8 mouse cellular contexts compared by ENCODE assay signal in the genomic region with DNA sequence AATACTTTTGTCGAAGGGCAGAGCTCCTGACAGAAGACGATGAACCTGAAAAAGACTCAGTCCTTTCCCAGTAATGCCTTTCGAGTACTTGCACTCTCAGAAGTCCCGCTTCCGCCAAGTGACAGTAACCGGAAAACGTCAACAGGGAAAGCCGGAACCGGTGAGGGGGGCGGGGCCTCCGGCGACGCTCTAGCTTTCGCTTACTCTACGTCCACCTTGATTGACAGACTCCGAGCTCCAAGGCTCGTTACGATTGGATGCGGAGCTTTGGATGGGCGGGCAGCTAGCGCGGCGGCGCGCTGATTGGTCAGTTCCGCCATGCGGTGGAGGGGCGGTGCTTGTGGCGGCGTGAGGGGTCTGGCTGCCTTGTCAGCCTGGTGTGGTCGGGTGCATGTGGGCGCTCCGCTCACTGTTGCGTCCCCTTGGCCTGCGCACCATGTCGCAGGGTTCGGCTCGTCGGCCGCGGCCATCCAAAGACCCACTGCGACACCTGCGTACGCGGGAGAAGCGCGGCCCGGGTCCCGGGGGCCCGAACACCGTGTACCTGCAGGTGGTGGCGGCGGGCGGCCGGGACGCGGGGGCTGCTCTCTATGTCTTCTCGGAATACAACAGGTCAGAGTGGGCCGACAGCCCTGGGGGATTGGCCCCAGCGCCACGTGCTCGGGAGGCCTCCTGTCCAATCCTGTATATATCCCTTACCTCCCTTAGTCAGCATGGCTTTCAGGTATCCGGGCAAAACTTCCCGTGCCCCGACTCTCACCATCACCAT. TPM values are rescaled to one million over a fixed set of nuclear protein-coding genes. Genes with fewer than 3 reads are reported as not detected.
DNase-seq lines count a peak whose midpoint lies in the region; ATAC-seq and TF ChIP-seq lines count a peak whose summit lies in the region.

A gene (plus strand): TSS at position 319 of the 769 bp plus-strand sequence.

- H3K36me3 ChIP-seq in C2C12 (ENCODE audit: control insufficient read depth, insufficient read depth): peaks cover 24% of the 10 kb centered on the region
- peaks cover 33% of the 10 kb centered on the region for H3K36me3 ChIP-seq in erythroblast, embryonic 14.5 days (ENCODE audit: control insufficient read depth)
- peaks cover 5% of the 10 kb centered on the region; the same call in 1 of the 2 replicates for H3K36me3 ChIP-seq in heart, embryonic 11.5 days (ENCODE audit: control insufficient read depth, insufficient read depth, low read length)
- peaks cover 6% of the 10 kb centered on the region; the same call in 1 of the 2 replicates for H3K36me3 ChIP-seq in kidney, embryonic 16.5 days (ENCODE audit: insufficient read depth, low read length)
- H3K36me3 ChIP-seq in liver, adult 2 months (ENCODE audit: control insufficient read depth, insufficient read depth, low read length): peaks cover 9% of the 10 kb centered on the region; the same call in 1 of the 2 replicates
- peaks cover 14% of the 10 kb centered on the region for H3K36me3 ChIP-seq in myocyte (ENCODE audit: control insufficient read depth, insufficient read depth)
- H3K36me3 ChIP-seq in splenic B cell, adult 2 months (ENCODE audit: control insufficient read depth, insufficient read depth, low read length, poor library complexity, severe bottlenecking): peaks cover 3% of the 10 kb centered on the region

- no peak for TF ChIP-seq CTCF in C2C12 (IDR thresholded peaks at IDR 0.05; ENCODE audit: control insufficient read depth, insufficient read depth, insufficient read length)
- TF ChIP-seq CTCF in brain, embryonic 14.5 days (IDR thresholded peaks at IDR 0.05; ENCODE audit: borderline replicate concordance, extremely low read depth, insufficient read depth, insufficient read length): no peak
- no peak for TF ChIP-seq CTCF in liver, adult 2 months (IDR thresholded peaks at IDR 0.05; ENCODE audit: low read depth, low read length)

- no peak within 1 kb of the TSS for H3K27ac ChIP-seq in heart, embryonic 11.5 days (ENCODE audit: low read depth, low read length)
- H3K27ac ChIP-seq in kidney, embryonic 16.5 days (ENCODE audit: low read length): no peak within 1 kb of the TSS
- H3K27ac ChIP-seq in liver, adult 2 months (replicated peaks; ENCODE audit: insufficient read depth, low read depth, low read length): no peak within 1 kb of the TSS

- peaks cover 17% of the 10 kb centered on the region for H3K79me2 ChIP-seq in C2C12 (ENCODE audit: control insufficient read depth, insufficient read depth)
- no peaks in the 10 kb centered on the region for H3K79me2 ChIP-seq in liver, adult 2 months (ENCODE audit: control insufficient read depth, insufficient read depth, low read length)
- no peaks in the 10 kb centered on the region for H3K79me2 ChIP-seq in myocyte (ENCODE audit: control insufficient read depth, insufficient read depth)

- peak; percentile 100 for ATAC-seq in heart, embryonic 11.5 days (replicated peaks; ENCODE audit: insufficient number of reproducible peaks, low FRiP score, low TSS enrichment)
- ATAC-seq in kidney, embryonic 16.5 days (ENCODE audit: low FRiP score, low TSS enrichment): peak; percentile 100

- H3K9ac ChIP-seq in heart, embryonic 11.5 days (ENCODE audit: low read depth, low read length): peak within 1 kb of the TSS; percentile 86
- H3K9ac ChIP-seq in kidney, embryonic 16.5 days (replicated peaks; ENCODE audit: low read length): peak within 1 kb of the TSS; percentile 77
- H3K9ac ChIP-seq in liver, adult 2 months (ENCODE audit: low read depth, low read length): peak within 1 kb of the TSS; percentile 87

- under 1% methylated on average over 62 of the region's 65 CpGs for WGBS in heart, embryonic 11.5 days (ENCODE audit: insufficient replicate concordance)
- under 1% methylated on average over 64 of the region's 65 CpGs for WGBS in kidney, embryonic 16.5 days
- under 1% methylated on average over 65 of the region's 65 CpGs for whole genome bisulfite sequencing in liver, adult 2 months

- no peaks in the 10 kb centered on the region for H3K27me3 ChIP-seq in C2C12 (ENCODE audit: control insufficient read depth, insufficient read depth, insufficient read length)
- H3K27me3 ChIP-seq in erythroblast, embryonic 14.5 days (ENCODE audit: control insufficient read depth): peaks cover 22% of the 10 kb centered on the region
- no peaks in the 10 kb centered on the region for H3K27me3 ChIP-seq in heart, embryonic 11.5 days (ENCODE audit: control insufficient read depth, insufficient read depth, low read length)
- no peaks in the 10 kb centered on the region for H3K27me3 ChIP-seq in kidney, embryonic 16.5 days (ENCODE audit: insufficient read depth, low read length)
- no peaks in the 10 kb centered on the region for H3K27me3 ChIP-seq in liver, adult 2 months (ENCODE audit: control insufficient read depth, insufficient read depth, low read length)
- H3K27me3 ChIP-seq in myocyte (ENCODE audit: control insufficient read depth, insufficient read depth, insufficient read length): no peaks in the 10 kb centered on the region
- no peaks in the 10 kb centered on the region; the same call in 1 of the 2 replicates for H3K27me3 ChIP-seq in splenic B cell, adult 2 months (ENCODE audit: control insufficient read depth, insufficient read depth, low read length, poor library complexity, severe bottlenecking)

- no peaks in the 10 kb centered on the region for H3K9me3 ChIP-seq in erythroblast, embryonic 14.5 days (ENCODE audit: control insufficient read depth, low read length)
- H3K9me3 ChIP-seq in heart, embryonic 11.5 days (replicated peaks; ENCODE audit: control insufficient read depth, low read length): no peaks in the 10 kb centered on the region
- no peaks in the 10 kb centered on the region for H3K9me3 ChIP-seq in kidney, embryonic 16.5 days (ENCODE audit: low read length)

- peak; percentile 81; the same call in 1 of the 2 replicates for TF ChIP-seq POLR2A in brain, embryonic 14.5 days (IDR thresholded peaks at IDR 0.05; ENCODE audit: borderline replicate concordance, extremely low read depth, insufficient read depth, insufficient read length, poor library complexity, severe bottlenecking)
- 0 out of 2 replicates have a peak, but pooled peaks have one; percentile 43 for TF ChIP-seq POLR2A in liver, adult 2 months (IDR thresholded peaks at IDR 0.05; ENCODE audit: extremely low read depth, insufficient read depth, low read length)
- peak; percentile 97 for TF ChIP-seq POLR2A in myocyte (IDR thresholded peaks at IDR 0.05; ENCODE audit: insufficient read length, low read depth)

- H3K4me2 ChIP-seq in heart, embryonic 11.5 days: peak within 1 kb of the TSS; percentile 94
- H3K4me2 ChIP-seq in kidney, embryonic 16.5 days (replicated peaks; ENCODE audit: low read depth, low read length): peak within 1 kb of the TSS; percentile 81
- H3K4me2 ChIP-seq in myocyte (ENCODE audit: low read depth): peak within 1 kb of the TSS; percentile 94

- DNase-seq in brain, embryonic 14.5 days (ENCODE audit: low read depth): peak; percentile 99
- DNase-seq in liver, adult 2 months (ENCODE audit: extremely low read depth, low read depth, low spot score): peak; percentile 92
- DNase-seq in splenic B cell, adult 2 months (ENCODE audit: low read depth, low spot score): peak; percentile 98

- H3K4me3 ChIP-seq in C2C12 (ENCODE audit: insufficient read depth, poor library complexity, severe bottlenecking) (peak within 1 kb of the TSS; percentile 74), myocyte (peak within 1 kb of the TSS; percentile 34)
- peak within 1 kb of the TSS; percentile 87 for H3K4me3 ChIP-seq in erythroblast, embryonic 14.5 days (replicated peaks)
- peak within 1 kb of the TSS; percentile 95 for H3K4me3 ChIP-seq in heart, embryonic 11.5 days (ENCODE audit: low read depth, low read length)
- H3K4me3 ChIP-seq in kidney, embryonic 16.5 days (ENCODE audit: low read length): peak within 1 kb of the TSS; percentile 83
- H3K4me3 ChIP-seq in liver, adult 2 months (ENCODE audit: insufficient read depth, low read depth, low read length): peak within 1 kb of the TSS; percentile 72

- peaks cover 24% of the 10 kb centered on the region for H3K4me1 ChIP-seq in erythroblast, embryonic 14.5 days (ENCODE audit: control insufficient read depth)
- H3K4me1 ChIP-seq in heart, embryonic 11.5 days (ENCODE audit: control insufficient read depth, insufficient read depth, low read length): peaks cover 8% of the 10 kb centered on the region; the same call in 1 of the 2 replicates
- peaks cover 6% of the 10 kb centered on the region; the same call in 1 of the 2 replicates for H3K4me1 ChIP-seq in kidney, embryonic 16.5 days (ENCODE audit: insufficient read depth, low read length)
- H3K4me1 ChIP-seq in liver, adult 2 months (ENCODE audit: control insufficient read depth, insufficient read depth, low read length): peaks cover 4% of the 10 kb centered on the region

- H3ac ChIP-seq in C2C12 (ENCODE audit: control insufficient read depth, insufficient read length, low read depth) (peak within 1 kb of the TSS; percentile 81), myocyte (ENCODE audit: control insufficient read depth, insufficient read length) (peak within 1 kb of the TSS; percentile 79)

- H3K79me3 ChIP-seq in C2C12 (ENCODE audit: low read depth): peaks cover 11% of the 10 kb centered on the region

TF ChIP-seq in C2C12, 6 proteins besides CTCF, POLR2A, EP300 and RAD21:
- TF ChIP-seq MAX (IDR thresholded peaks at IDR 0.05) (peak; percentile 93), MYOD1 (IDR thresholded peaks at IDR 0.05; ENCODE audit: control insufficient read depth, insufficient read length, low read depth) (no peak), FOSL1 (IDR thresholded peaks at IDR 0.05; ENCODE audit: insufficient read depth, low read length, poor library complexity, severe bottlenecking) (no peak), CEBPB (IDR thresholded peaks at IDR 0.05; ENCODE audit: low read depth) (no peak)

TF ChIP-seq in myocyte, 11 proteins besides CTCF, POLR2A, EP300 and RAD21 (continues in another document):
- TF ChIP-seq MYOG (IDR thresholded peaks at IDR 0.05; ENCODE audit: control insufficient read depth in 1 of 3, insufficient read depth in 1 of 3, insufficient read length in 2 of 3, low read depth in 2 of 3) (peak in 1 of 3 experiments; percentile 12), MYOD1 (IDR thresholded peaks at IDR 0.05; ENCODE audit: control insufficient read depth in 1 of 3, insufficient read length in 2 of 3, low read depth in 2 of 3) (no peak), MAX (IDR thresholded peaks at IDR 0.05; ENCODE audit: low read depth) (no peak), E2F4 (IDR thresholded peaks at IDR 0.05; ENCODE audit: insufficient read depth) (peak; percentile 24), USF1 (IDR thresholded peaks at IDR 0.05; ENCODE audit: low read depth) (no peak), POLR2AphosphoS2 (IDR thresholded peaks at IDR 0.05; ENCODE audit: insufficient read length, low read depth) (peak; percentile 91)

RNA-seq across cellular contexts. Expression of the gene that starts here (rescaled TPM):
- polyA plus RNA-seq in C2C12 (2012; fragmentation: generic; extraction: Trizol): 43.5 TPM
- 35.5 and 35.7 TPM in 2 replicates for polyA plus RNA-seq in brain, embryonic 14.5 days (2012; rRNA removed)
- 2.1 and 2.2 TPM in 2 replicates for polyA plus RNA-seq in erythroblast, embryonic 14.5 days (2012)
- 22.6 and 26.0 TPM in 2 replicates for polyA plus RNA-seq in heart, embryonic 11.5 days (2014; fragmentation: Nextera tagmentation; extraction: Ambion mirVana)
- polyA plus RNA-seq in kidney, embryonic 16.5 days (2015; fragmentation: Nextera tagmentation; extraction: Ambion mirVana): 30.1 and 31.2 TPM in 2 replicates
- total RNA-seq in liver, adult 2 months (2014; rRNA removed): 11.2 and 14.2 TPM in 2 replicates
- polyA plus RNA-seq in liver, adult 2 months (2012; rRNA removed): 14.7 and 14.8 TPM in 2 replicates
- 36.4 TPM for polyA plus RNA-seq in myocyte (2012; fragmentation: generic; extraction: Trizol)

Comparison
In these comparisons a context has a peak if more than half of its experiments do, and no peak if none do; other contexts are left out.
1. H3K4me3 ChIP-seq: peak in every context shown above with its lines; median percentile 95 in heart, embryonic 11.5 days; 87 in erythroblast, embryonic 14.5 days; 83 in kidney, embryonic 16.5 days; 74 in C2C12; 72 in liver, adult 2 months; 34 in myocyte.
2. POLR2A ChIP-seq: peak in every context shown above with its lines; median percentile 97 in myocyte; 81 in brain, embryonic 14.5 days; 43 in liver, adult 2 months.